Mouse (Mus musculus) liver, adult (tissue): ENCODE data around the gene Adcy3.

ENCODE experiments used
- GATA4 ChIP-seq: IDR thresholded peaks from 2 replicates; pipeline ENCODE4 v1.6.1; 2014; ENCODE audit warnings: mild to moderate bottlenecking, low read length; ENCODE audit not compliant: insufficient replicate concordance

Gene Adcy3

DNA sequence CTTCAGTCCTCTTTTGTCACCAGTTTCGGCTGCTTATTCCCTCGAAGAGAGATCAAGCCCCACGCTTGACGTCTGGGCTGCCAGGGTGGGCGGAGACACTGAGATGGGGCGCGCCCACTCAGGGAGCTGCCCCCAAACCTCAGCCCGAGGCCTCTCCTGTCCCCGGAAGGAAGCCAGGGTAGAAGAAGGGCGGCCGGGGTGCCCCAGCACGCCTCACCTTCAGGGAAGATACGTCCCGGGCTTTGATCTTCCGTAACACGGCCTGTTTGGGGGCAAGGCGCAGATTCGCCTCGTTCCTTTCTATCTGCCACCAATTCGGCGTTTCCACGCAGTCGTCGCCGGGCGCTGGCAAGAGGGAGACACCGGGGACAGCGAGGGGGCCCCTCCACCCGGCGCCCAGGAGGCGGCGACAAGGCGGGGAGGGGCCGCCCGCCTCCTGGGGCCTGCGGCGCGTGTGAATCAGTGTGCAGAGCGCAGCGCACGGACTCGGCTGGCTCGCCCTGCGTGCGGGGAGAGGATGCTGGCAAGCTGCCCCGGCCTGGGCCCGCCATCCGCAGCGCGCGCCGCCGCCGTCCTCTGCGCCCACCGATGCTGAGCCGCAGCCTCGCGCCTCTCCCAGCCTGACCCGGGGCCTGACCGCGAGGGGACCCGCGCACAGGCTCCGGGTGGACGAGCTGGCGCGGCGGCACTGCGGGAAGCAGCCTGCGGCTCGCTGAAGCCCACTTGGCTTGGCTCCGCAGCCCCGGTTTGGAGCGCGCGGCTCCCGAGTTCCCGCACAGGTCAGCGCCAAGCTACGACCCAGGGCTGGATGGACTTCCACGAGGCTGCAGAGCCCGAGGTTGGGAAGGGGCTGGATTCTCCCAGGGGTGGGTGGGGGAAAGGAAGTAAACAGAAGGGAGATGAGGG is at the start of gene Adcy3:
TSS of gene Adcy3 (plus strand) at position 163 of the 906 bp plus-strand sequence.
- TF ChIP-seq GATA4, result no peak

DNA sequence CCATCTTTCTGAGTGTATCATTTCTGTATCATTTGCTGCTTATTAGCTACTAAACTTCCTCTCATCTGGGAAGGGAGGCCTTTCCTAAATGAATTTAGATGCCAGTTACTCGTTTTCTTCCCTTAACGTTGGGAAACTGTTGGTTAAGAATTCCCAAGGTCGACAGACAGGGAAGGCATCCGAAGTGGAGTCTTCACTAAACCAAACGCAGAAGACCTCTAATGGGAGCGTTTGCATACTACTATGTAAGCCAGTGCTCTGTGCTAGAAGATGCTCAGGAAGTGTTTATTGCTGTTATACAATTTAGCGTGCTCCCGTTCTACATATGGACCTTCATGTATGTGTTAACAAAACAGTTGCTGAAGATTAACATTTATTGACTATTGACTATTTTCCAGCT is 49.5 kb upstream of the Adcy3 start:
- TF ChIP-seq GATA4, result no peak

DNA sequence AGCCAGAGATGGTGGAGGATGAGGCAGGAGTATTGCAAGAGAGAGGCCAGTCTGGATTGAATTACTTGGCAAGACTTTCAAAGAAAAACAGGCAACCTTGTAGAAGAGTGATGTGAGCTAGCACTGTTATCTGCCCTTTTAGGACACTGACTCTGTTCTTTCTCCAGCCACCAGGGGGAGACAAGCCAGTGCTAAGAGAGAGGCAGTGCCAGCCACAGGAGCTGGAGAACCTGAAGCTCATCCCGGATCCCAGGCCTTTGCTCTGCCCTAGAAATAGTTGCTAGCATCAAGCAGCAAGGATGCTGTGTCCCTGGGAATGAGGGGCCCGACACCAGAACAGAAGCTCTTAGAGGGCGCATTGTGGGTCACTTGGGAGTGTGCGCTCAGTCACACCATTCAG is 25.5 kb upstream of the Adcy3 start:
- TF ChIP-seq GATA4, result no peak

GRCm38 (mm10) chr12:4116132-4116531 is 16.8 kb upstream of the Adcy3 start:
- TF ChIP-seq GATA4, result no peak

- no peak for TF ChIP-seq GATA4
Measured at GRCm38 (mm10) chr12:4117136-4117535, 15.8 kb upstream of the Adcy3 start.

- no peak for TF ChIP-seq GATA4
Measured at GRCm38 (mm10) chr12:4117579-4117978, 15.3 kb upstream of the Adcy3 start.

GRCm38 (mm10) chr12:4127346-4127745 is 5.6 kb upstream of the Adcy3 start:
- no peak for TF ChIP-seq GATA4

- no peak for TF ChIP-seq GATA4
Measured at GRCm38 (mm10) chr12:4133847-4134212, 927 bp downstream of the Adcy3 start.

GRCm38 (mm10) chr12:4143179-4143578 is 10.3 kb downstream of the Adcy3 start:
- no peak for TF ChIP-seq GATA4

- no peak for TF ChIP-seq GATA4
Measured at GRCm38 (mm10) chr12:4150936-4151335, 18.0 kb downstream of the Adcy3 start.

DNA sequence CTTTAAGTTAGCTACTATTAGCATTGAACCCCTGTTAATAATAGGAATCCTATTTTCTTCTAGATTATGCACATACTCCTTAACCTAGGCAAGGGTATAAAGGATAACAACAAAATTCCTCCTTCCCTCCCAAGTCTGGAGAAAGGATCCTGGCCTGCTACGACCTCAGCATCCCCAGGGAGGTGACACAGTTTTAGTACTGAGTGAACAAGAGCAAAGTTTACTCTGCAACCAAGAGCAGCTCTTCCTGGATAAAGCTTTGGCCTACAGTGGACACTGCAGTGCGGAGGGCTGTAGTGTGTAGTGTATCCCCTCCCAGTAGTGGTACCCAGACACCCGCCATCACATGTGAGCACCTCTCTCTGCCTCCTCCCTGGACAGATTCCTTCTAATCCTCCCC is 19.1 kb downstream of the Adcy3 start:
- TF ChIP-seq GATA4, result no peak

DNA sequence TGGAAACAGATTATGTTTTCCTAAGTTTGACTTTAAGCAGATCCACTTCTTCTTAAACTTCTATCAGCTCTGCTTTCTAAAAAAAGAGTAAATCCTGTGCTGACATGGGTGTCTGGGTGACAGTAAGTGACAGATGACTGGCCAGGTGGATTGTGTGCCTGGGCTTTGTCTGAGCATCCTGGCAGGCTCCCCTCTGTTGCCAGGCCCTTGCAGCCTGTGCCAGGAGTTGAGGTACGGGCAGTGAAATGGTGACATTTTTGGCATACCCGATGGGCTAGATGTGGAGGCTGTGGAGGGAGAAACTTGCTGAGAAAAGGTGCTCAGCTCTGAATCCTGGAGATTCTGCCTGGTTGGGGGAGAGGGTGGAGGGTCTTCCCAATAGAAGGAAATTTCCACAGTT is 24.6 kb downstream of the Adcy3 start:
- TF ChIP-seq GATA4, result no peak

DNA sequence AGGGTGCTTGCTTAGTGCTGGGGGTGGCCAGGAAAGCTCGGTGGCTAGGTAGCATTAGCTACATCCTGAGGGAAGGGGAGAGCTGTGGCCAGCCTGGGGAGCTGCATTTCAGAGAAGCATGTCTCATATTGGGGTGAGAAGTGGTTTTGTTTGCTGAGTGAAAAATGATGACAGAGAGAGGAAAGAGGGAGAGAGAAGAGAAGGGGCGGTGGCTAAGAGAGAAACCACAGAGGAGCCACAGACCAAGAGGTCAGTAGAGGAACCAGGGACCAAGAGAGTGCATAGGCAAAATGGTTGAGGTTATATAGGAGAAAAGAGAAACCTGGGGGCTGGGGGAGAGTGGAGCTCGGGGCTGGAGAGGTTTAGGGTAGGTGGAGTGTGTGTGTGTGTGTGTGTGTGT is 25.3 kb downstream of the Adcy3 start:
- no peak for TF ChIP-seq GATA4

GRCm38 (mm10) chr12:4158868-4159632 is 26.1 kb downstream of the Adcy3 start:
- TF ChIP-seq GATA4, result no peak

- TF ChIP-seq GATA4, result no peak
Measured at GRCm38 (mm10) chr12:4160322-4160721, 27.4 kb downstream of the Adcy3 start.

DNA sequence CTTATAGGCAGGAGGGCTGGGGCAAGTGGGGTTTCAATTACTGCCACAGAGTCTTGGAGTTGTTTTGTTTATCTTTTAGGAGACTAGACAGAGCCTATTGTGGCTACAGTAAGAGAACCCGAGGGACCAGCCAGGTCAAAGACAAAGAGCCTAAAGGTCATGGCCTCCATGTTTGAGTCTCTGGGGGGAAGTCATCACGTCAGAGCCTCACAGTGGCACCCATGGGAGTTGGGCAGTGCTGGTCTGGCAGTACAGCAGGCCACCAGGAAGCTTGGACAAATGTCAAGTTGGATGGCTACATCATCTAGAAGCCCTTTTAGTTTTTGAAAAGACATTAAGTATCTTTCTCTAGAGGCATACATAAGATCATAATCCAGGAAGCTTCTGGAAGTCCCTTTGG is 30.0 kb downstream of the Adcy3 start:
- TF ChIP-seq GATA4, result no peak
